In the genomic region with DNA sequence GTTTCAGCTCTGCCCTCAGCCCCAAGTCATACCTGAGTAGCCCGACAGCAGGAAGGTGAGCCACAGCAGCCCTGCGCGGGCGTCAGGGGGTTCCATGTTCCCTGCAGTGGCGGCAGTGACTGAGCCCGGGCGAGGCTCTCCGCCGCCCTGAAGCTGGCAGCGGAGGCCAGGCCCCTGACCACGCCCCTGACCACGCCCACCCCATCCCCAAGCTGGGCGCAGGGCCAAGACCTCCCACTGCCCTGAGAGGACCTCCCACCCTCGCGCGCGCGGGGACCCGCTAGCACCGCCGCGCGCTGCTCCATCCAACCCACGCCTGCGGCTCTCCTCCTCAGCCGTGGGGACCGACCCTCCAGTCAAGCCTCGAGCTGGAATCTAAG, we compare ENCODE assay signal across 9 mouse cellular contexts. TPM values are rescaled to one million over a fixed set of nuclear protein-coding genes. Genes with fewer than 3 reads are reported as not detected.
DNase-seq lines count a peak whose midpoint lies in the region; ATAC-seq and TF ChIP-seq lines count a peak whose summit lies in the region.
"Had no signal": no experiment of that assay in that cellular context is flagged by ENCODE, and none has a peak within 500 bp of the region (broad histone marks: within the 10 kb centered on the region; RNA-seq: fewer than 3 reads in every experiment).

No protein-coding gene starts in this region.

- peak; percentile 70 for ATAC-seq in inflammation-experienced regulatory T-cells, adult 6 months
- peak; percentile 86 for ATAC-seq in limb, embryonic 14.5 days (ENCODE audit: low FRiP score, low read depth)
- ATAC-seq in midbrain, embryonic 16.5 days: peak; percentile 74
- peak; percentile 74 for ATAC-seq in stomach, embryonic 15.5 days (ENCODE audit: insufficient read depth, low FRiP score, low read depth)

- TF ChIP-seq POLR2A in cortical plate, adult 2 months (IDR thresholded peaks at IDR 0.05; ENCODE audit: extremely low read depth, insufficient read depth, low read length): no peak
- 0 out of 2 replicates have a peak, but pooled peaks have one; percentile 65 for TF ChIP-seq POLR2A in limb, embryonic 14.5 days (IDR thresholded peaks at IDR 0.05; ENCODE audit: borderline replicate concordance, extremely low read depth, insufficient read depth, insufficient read length)

- no peaks in the 10 kb centered on the region for H3K27me3 ChIP-seq in limb, embryonic 14.5 days (ENCODE audit: control insufficient read depth, insufficient read depth, low read length)
- H3K27me3 ChIP-seq in midbrain, embryonic 16.5 days (ENCODE audit: control insufficient read depth, insufficient read depth, low read depth, low read length): peaks cover 24% of the 10 kb centered on the region
- no peaks in the 10 kb centered on the region for H3K27me3 ChIP-seq in stomach, embryonic 15.5 days (replicated peaks)

- peak overlapping the region; percentile 87 for H3K4me2 ChIP-seq in limb, embryonic 14.5 days (replicated peaks; ENCODE audit: low read depth, low read length, severe bottlenecking)
- peak overlapping the region; percentile 74 for H3K4me2 ChIP-seq in midbrain, embryonic 16.5 days (ENCODE audit: low read length)
- peak overlapping the region; percentile 89 for H3K4me2 ChIP-seq in stomach, embryonic 15.5 days

- H3K9ac ChIP-seq in limb, embryonic 14.5 days (ENCODE audit: low read depth, low read length, severe bottlenecking): peak overlapping the region; percentile 62
- H3K9ac ChIP-seq in midbrain, embryonic 16.5 days (ENCODE audit: low read depth, low read length): peak overlapping the region; percentile 61
- H3K9ac ChIP-seq in stomach, embryonic 15.5 days: peak overlapping the region; percentile 8; the same call in 1 of the 2 replicates

- no peak for TF ChIP-seq CTCF in cortical plate, adult 2 months (IDR thresholded peaks at IDR 0.05; ENCODE audit: extremely low read depth, insufficient read depth, low read length)

- no peak overlapping the region for H3K27ac ChIP-seq in cortical plate, adult 2 months (ENCODE audit: insufficient read depth, low read length)
- no peak overlapping the region for H3K27ac ChIP-seq in limb, embryonic 14.5 days (replicated peaks; ENCODE audit: low read depth, low read length)
- no peak overlapping the region for H3K27ac ChIP-seq in midbrain, embryonic 16.5 days (ENCODE audit: low read length)
- H3K27ac ChIP-seq in stomach, embryonic 15.5 days: peak overlapping the region; percentile 41

- no peaks in the 10 kb centered on the region for H3K4me1 ChIP-seq in cortical plate, adult 2 months (ENCODE audit: control insufficient read depth, insufficient read depth, low read length)
- H3K4me1 ChIP-seq in limb, embryonic 14.5 days (ENCODE audit: control insufficient read depth, insufficient read depth, low read length): peaks cover 23% of the 10 kb centered on the region
- H3K4me1 ChIP-seq in midbrain, embryonic 16.5 days (ENCODE audit: control insufficient read depth, insufficient read depth, low read length): peaks cover 11% of the 10 kb centered on the region
- peaks cover 30% of the 10 kb centered on the region for H3K4me1 ChIP-seq in stomach, embryonic 15.5 days

- 0% methylated on average over 10 of the region's 28 CpGs for WGBS in limb, embryonic 14.5 days
- WGBS in midbrain, embryonic 16.5 days: under 1% methylated on average over 27 of the region's 28 CpGs
- WGBS in stomach, embryonic 15.5 days: under 1% methylated on average over 28 of the region's 28 CpGs

- peak overlapping the region; percentile 40 for H3K4me3 ChIP-seq in cortical plate, adult 2 months (ENCODE audit: insufficient read depth, low read length)
- H3K4me3 ChIP-seq in limb, embryonic 14.5 days (replicated peaks; ENCODE audit: low read length): peak overlapping the region; percentile 46
- H3K4me3 ChIP-seq in midbrain, embryonic 16.5 days (ENCODE audit: low read depth, low read length): peak overlapping the region; percentile 41
- H3K4me3 ChIP-seq in stomach, embryonic 15.5 days (replicated peaks): peak overlapping the region; percentile 49

- intact Hi-C loops in gastrocnemius, postnatal 36 days (cut with DNase I): no loop called here

- H3K36me3 ChIP-seq in limb, embryonic 14.5 days (ENCODE audit: control insufficient read depth, insufficient read depth, low read length): 0 out of 2 replicates have a peak, but pooled peaks cover under 1% of the 10 kb centered on the region
- H3K36me3 ChIP-seq in midbrain, embryonic 16.5 days (ENCODE audit: control insufficient read depth, insufficient read depth, low read length): no peaks in the 10 kb centered on the region
- no peaks in the 10 kb centered on the region for H3K36me3 ChIP-seq in stomach, embryonic 15.5 days

- peak; percentile 14 to 27 for DNase-seq in cerebellum, adult 18-20 months
- DNase-seq in cerebellum, adult 9-11 months: no peak
- peak; percentile 75 for DNase-seq in gastrocnemius, postnatal 36 days
- DNase-seq in limb, embryonic 14.5 days (ENCODE audit: low spot score): peak; percentile 83

- no peaks in the 10 kb centered on the region for H3K9me3 ChIP-seq in limb, embryonic 14.5 days (ENCODE audit: control insufficient read depth, low read length)
- H3K9me3 ChIP-seq in midbrain, embryonic 16.5 days (replicated peaks; ENCODE audit: control insufficient read depth, low read length, poor library complexity, severe bottlenecking): no peaks in the 10 kb centered on the region
- no peaks in the 10 kb centered on the region for H3K9me3 ChIP-seq in stomach, embryonic 15.5 days

RNA-seq across cellular contexts. Expression of gene Bcam, which starts 0.5 kb away (rescaled TPM):
- 23.0 and 24.4 TPM in 2 replicates for polyA plus RNA-seq in cortical plate, adult 2 months (2012; rRNA removed)
- total RNA-seq in gastrocnemius, postnatal 36 days (2021): 10 to 100 TPM; 22.0 to 22.6 TPM
- 1 to 10 TPM; 1.1 to 2.3 (median 1.2) TPM for polyA plus RNA-seq in inflammation-experienced regulatory T-cells, adult 6 months (2017; shearing (Covaris generic))
- 94.3 and 108 TPM in 2 replicates for polyA plus RNA-seq in limb, embryonic 14.5 days (2012; rRNA removed)
- 114 and 116 TPM in 2 replicates for polyA plus RNA-seq in limb, embryonic 14.5 days (2014; fragmentation: Nextera tagmentation; extraction: Ambion mirVana)
- polyA plus RNA-seq in midbrain, embryonic 16.5 days (2015; fragmentation: Nextera tagmentation; extraction: Ambion mirVana): 10.5 and 14.0 TPM in 2 replicates
- polyA plus RNA-seq in stomach, embryonic 15.5 days (2015; fragmentation: Nextera tagmentation; extraction: Ambion mirVana): 129 and 151 TPM in 2 replicates

RNA-seq across cellular contexts. Expression of gene Nectin2, which starts 20.1 kb away (rescaled TPM):
- polyA plus RNA-seq in cortical plate, adult 2 months (2012; rRNA removed): 6.9 and 7.1 TPM in 2 replicates
- total RNA-seq in gastrocnemius, postnatal 36 days (2021): 1 to 10 TPM; 2.0 to 2.3 TPM
- polyA plus RNA-seq in inflammation-experienced regulatory T-cells, adult 6 months (2017; shearing (Covaris generic)): 1 to 10 TPM in 1 of 3 experiments, under 1 TPM in 1, not detected in 1; 0.13 to 1.0 TPM
- 58.9 and 72.1 TPM in 2 replicates for polyA plus RNA-seq in limb, embryonic 14.5 days (2012; rRNA removed)
- polyA plus RNA-seq in limb, embryonic 14.5 days (2014; fragmentation: Nextera tagmentation; extraction: Ambion mirVana): 71.3 and 80.8 TPM in 2 replicates
- polyA plus RNA-seq in midbrain, embryonic 16.5 days (2015; fragmentation: Nextera tagmentation; extraction: Ambion mirVana): 55.3 and 56.7 TPM in 2 replicates
- 129 and 136 TPM in 2 replicates for polyA plus RNA-seq in stomach, embryonic 15.5 days (2015; fragmentation: Nextera tagmentation; extraction: Ambion mirVana)

RNA-seq across cellular contexts. Expression of gene Cblc, which starts 26.2 kb away (rescaled TPM):
- not detected in 2 replicates for polyA plus RNA-seq in cortical plate, adult 2 months (2012; rRNA removed)
- total RNA-seq in gastrocnemius, postnatal 36 days (2021): not detected
- under 1 TPM in 1 of 3 experiments, not detected in 2; 0.68 TPM for polyA plus RNA-seq in inflammation-experienced regulatory T-cells, adult 6 months (2017; shearing (Covaris generic))
- 5.2 and 5.9 TPM in 2 replicates for polyA plus RNA-seq in limb, embryonic 14.5 days (2012; rRNA removed)
- polyA plus RNA-seq in limb, embryonic 14.5 days (2014; fragmentation: Nextera tagmentation; extraction: Ambion mirVana): 7.5 and 8.6 TPM in 2 replicates
- polyA plus RNA-seq in midbrain, embryonic 16.5 days (2015; fragmentation: Nextera tagmentation; extraction: Ambion mirVana): 0.44 and 0.49 TPM in 2 replicates
- polyA plus RNA-seq in stomach, embryonic 15.5 days (2015; fragmentation: Nextera tagmentation; extraction: Ambion mirVana): 24.3 and 24.6 TPM in 2 replicates
- total RNA-seq: left cerebral cortex, postnatal 14 days had no signal

RNA-seq across cellular contexts. Expression of gene Bcl3, which starts 52.2 kb away (rescaled TPM):
- 0.42 and 0.53 TPM in 2 replicates for polyA plus RNA-seq in cortical plate, adult 2 months (2012; rRNA removed)
- total RNA-seq in gastrocnemius, postnatal 36 days (2021): 1 to 10 TPM; 1.1 to 1.5 TPM
- 10 to 100 TPM; 13.6 to 19.9 (median 18.5) TPM for polyA plus RNA-seq in inflammation-experienced regulatory T-cells, adult 6 months (2017; shearing (Covaris generic))
- polyA plus RNA-seq in limb, embryonic 14.5 days (2012; rRNA removed): 5.5 and 7.6 TPM in 2 replicates
- polyA plus RNA-seq in limb, embryonic 14.5 days (2014; fragmentation: Nextera tagmentation; extraction: Ambion mirVana): 3.1 and 4.7 TPM in 2 replicates
- 0.65 and 1.0 TPM in 2 replicates for polyA plus RNA-seq in midbrain, embryonic 16.5 days (2015; fragmentation: Nextera tagmentation; extraction: Ambion mirVana)
- 8.9 and 10.4 TPM in 2 replicates for polyA plus RNA-seq in stomach, embryonic 15.5 days (2015; fragmentation: Nextera tagmentation; extraction: Ambion mirVana)

RNA-seq across cellular contexts. Expression of gene Tomm40, which starts 55.1 kb away (rescaled TPM):
- polyA plus RNA-seq in cortical plate, adult 2 months (2012; rRNA removed): 108 TPM in 2 replicates
- total RNA-seq in gastrocnemius, postnatal 36 days (2021): 10 to 100 TPM; 36.8 to 47.6 TPM
- polyA plus RNA-seq in inflammation-experienced regulatory T-cells, adult 6 months (2017; shearing (Covaris generic)): 10 to 100 TPM in 1 of 3 experiments, 1 to 10 TPM in 2; 7.3 to 10.5 (median 8.0) TPM
- polyA plus RNA-seq in limb, embryonic 14.5 days (2012; rRNA removed): 101 and 123 TPM in 2 replicates
- 124 and 129 TPM in 2 replicates for polyA plus RNA-seq in limb, embryonic 14.5 days (2014; fragmentation: Nextera tagmentation; extraction: Ambion mirVana)
- polyA plus RNA-seq in midbrain, embryonic 16.5 days (2015; fragmentation: Nextera tagmentation; extraction: Ambion mirVana): 113 and 118 TPM in 2 replicates
- polyA plus RNA-seq in stomach, embryonic 15.5 days (2015; fragmentation: Nextera tagmentation; extraction: Ambion mirVana): 161 and 181 TPM in 2 replicates

Comparison
In these comparisons a context has a peak if more than half of its experiments do, and no peak if none do; other contexts are left out.
1. H3K9ac ChIP-seq: peak in every context shown above with its lines; median percentile 62 in limb, embryonic 14.5 days; 61 in midbrain, embryonic 16.5 days; 8 in stomach, embryonic 15.5 days.